Mouse (Mus musculus) testis, adult 2 months (tissue): ENCODE data around the gene Glrx3. TPM values are rescaled to one million over a fixed set of nuclear protein-coding genes. Genes with fewer than 3 reads are reported as not detected.

Source experiments
- H3K27ac ChIP-seq: fragments of 200-500 bp; 2 replicates; pipeline ENCODE4 v1.5.1; 2012; ENCODE audit warnings: low read depth, low read length; ENCODE audit not compliant: control insufficient read depth, insufficient read depth
- H3K27me3 ChIP-seq: fragments of 200-500 bp; 2 replicates; pipeline ENCODE4 v1.6.1; 2012; ENCODE audit warnings: mild to moderate bottlenecking, low read length, moderate library complexity; ENCODE audit not compliant: control insufficient read depth, insufficient read depth
- H3K36me3 ChIP-seq: fragments of 200-500 bp; 2 replicates; pipeline ENCODE4 v1.6.1; 2012; ENCODE audit warnings: mild to moderate bottlenecking, low read length; ENCODE audit not compliant: control insufficient read depth, insufficient read depth
- H3K4me1 ChIP-seq: fragments of 200-500 bp; 2 replicates; pipeline ENCODE4 v1.6.1; 2012; ENCODE audit warnings: low read length; ENCODE audit not compliant: control insufficient read depth, insufficient read depth
- H3K4me3 ChIP-seq: fragments of 200-500 bp; 2 replicates; pipeline ENCODE4 v1.5.1; 2012; ENCODE audit warnings: low read depth, mild to moderate bottlenecking, low read length, moderate library complexity, mixed read lengths; ENCODE audit not compliant: control insufficient read depth
- CTCF ChIP-seq: fragments of 200-500 bp; IDR thresholded peaks from 2 replicates; pipeline ENCODE4 v1.5.1; 2012; ENCODE audit warnings: low read depth, mild to moderate bottlenecking, inconsistent platforms, low read length, moderate library complexity; ENCODE audit not compliant: control insufficient read depth, insufficient read depth, insufficient replicate concordance
- POLR2A ChIP-seq: fragments of 200-500 bp; IDR thresholded peaks from 2 replicates; pipeline ENCODE4 v1.6.1; 2012; ENCODE audit warnings: low read depth, mild to moderate bottlenecking, inconsistent platforms, low read length, moderate library complexity; ENCODE audit not compliant: control insufficient read depth
- polyA plus RNA-seq: library from polyadenylated mRNA; depleted of rRNA; stranded (reverse); fragments of >200 nt; gene quantifications from 2 replicates; pipeline ENCODE4 v1.2.3, GENCODE M21; 2012

Gene Glrx3
- polyA plus RNA-seq, 1 experiment = 378 TPM

DNA sequence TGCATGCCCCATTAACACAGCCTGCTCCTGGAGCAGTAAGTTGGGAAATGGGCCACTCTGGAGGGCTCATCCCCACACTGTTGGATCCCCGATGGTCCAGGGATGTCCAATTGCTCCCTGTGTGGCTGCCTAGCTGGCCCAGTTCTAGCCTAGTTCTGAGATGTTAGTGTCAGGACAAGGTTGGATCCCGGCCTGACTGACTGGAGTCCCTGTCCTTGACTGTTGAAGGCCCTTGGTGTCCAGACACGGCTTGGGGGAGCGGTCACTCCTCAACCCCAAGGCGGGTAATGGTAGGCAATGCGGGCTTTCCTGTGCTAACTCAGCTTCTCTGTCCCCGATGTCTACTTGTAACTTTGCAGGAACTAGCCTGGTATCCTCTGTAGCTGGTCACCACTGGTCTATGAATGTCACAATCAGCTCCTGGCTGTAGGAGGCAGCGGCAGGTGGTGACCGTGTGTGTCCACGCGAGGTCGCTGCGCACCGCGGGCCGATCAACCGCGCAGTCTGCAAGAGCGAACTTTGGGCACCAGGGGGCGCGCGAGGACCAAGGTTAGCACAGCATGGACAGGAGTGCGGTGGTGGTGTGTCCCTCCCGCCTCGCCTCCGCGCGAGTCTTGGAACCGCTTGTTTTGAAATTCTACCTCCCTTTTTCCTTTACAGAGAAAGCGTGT, 40.7 kb downstream of the Glrx3 start:
- H3K27ac ChIP-seq = no peak overlapping the region
- no peaks in the 10 kb centered on the region for H3K36me3 ChIP-seq
- no peaks in the 10 kb centered on the region for H3K27me3 ChIP-seq
- peaks cover 9% of the 10 kb centered on the region for H3K4me1 ChIP-seq
- peak overlapping the region; percentile 46 for H3K4me3 ChIP-seq
- TF ChIP-seq POLR2A (0 out of 2 replicates have a peak, but pooled peaks have one; percentile 27), CTCF (peak; percentile 100)

DNA sequence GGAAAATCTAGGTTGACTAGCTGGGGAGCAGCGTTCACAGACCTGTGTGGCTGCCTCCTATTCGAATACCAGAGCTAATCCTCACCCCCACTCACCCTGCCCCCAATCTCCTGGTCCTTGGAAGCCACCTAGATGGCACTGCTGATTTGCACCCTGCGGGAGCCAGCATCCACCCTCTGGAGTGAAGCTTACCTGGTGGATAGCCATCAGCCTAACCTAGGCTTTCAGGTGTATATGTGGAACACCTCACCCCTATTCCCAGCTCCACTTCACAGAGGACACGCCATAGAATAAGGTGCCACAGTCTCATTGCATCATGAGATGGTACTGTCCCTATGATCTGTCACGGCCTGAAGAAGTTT, 41.2 kb downstream of the Glrx3 start:
- no peaks in the 10 kb centered on the region for H3K36me3 ChIP-seq
- H3K27ac ChIP-seq = no peak overlapping the region
- H3K27me3 ChIP-seq = no peaks in the 10 kb centered on the region
- H3K4me1 ChIP-seq = peaks cover 11% of the 10 kb centered on the region
- TF ChIP-seq CTCF = no peak
- TF ChIP-seq POLR2A = no peak
- peak overlapping the region; percentile 46 for H3K4me3 ChIP-seq

GRCm38 (mm10) chr7:137480839-137481238, 43.4 kb downstream of the Glrx3 start:
- H3K4me1 ChIP-seq = peaks cover 11% of the 10 kb centered on the region
- TF ChIP-seq CTCF (no peak), POLR2A (no peak)
- H3K4me3 ChIP-seq = no peak overlapping the region
- H3K27me3 ChIP-seq = no peaks in the 10 kb centered on the region
- H3K27ac ChIP-seq = no peak overlapping the region
- no peaks in the 10 kb centered on the region for H3K36me3 ChIP-seq

GRCm38 (mm10) chr7:137483987-137484386, 46.6 kb downstream of the Glrx3 start:
- Histone ChIP-seq H3K36me3 (no peaks in the 10 kb centered on the region), H3K27me3 (no peaks in the 10 kb centered on the region), H3K27ac (no peak overlapping the region), H3K4me3 (no peak overlapping the region), H3K4me1 (peaks cover 3% of the 10 kb centered on the region; the same call in 1 of the 2 replicates)
- no peak for TF ChIP-seq POLR2A
- TF ChIP-seq CTCF = no peak

GRCm38 (mm10) chr7:137488391-137488790, 51.0 kb downstream of the Glrx3 start:
- no peaks in the 10 kb centered on the region for H3K36me3 ChIP-seq
- H3K27me3 ChIP-seq = no peaks in the 10 kb centered on the region
- H3K27ac ChIP-seq = no peak overlapping the region
- no peak for TF ChIP-seq POLR2A
- TF ChIP-seq CTCF = no peak
- no peak overlapping the region for H3K4me3 ChIP-seq
- no peaks in the 10 kb centered on the region for H3K4me1 ChIP-seq

GRCm38 (mm10) chr7:137490711-137491110, 53.3 kb downstream of the Glrx3 start:
- H3K36me3 ChIP-seq = no peaks in the 10 kb centered on the region
- no peak overlapping the region for H3K4me3 ChIP-seq
- H3K4me1 ChIP-seq = no peaks in the 10 kb centered on the region
- H3K27ac ChIP-seq = no peak overlapping the region
- TF ChIP-seq CTCF (no peak), POLR2A (no peak)
- H3K27me3 ChIP-seq = no peaks in the 10 kb centered on the region

DNA sequence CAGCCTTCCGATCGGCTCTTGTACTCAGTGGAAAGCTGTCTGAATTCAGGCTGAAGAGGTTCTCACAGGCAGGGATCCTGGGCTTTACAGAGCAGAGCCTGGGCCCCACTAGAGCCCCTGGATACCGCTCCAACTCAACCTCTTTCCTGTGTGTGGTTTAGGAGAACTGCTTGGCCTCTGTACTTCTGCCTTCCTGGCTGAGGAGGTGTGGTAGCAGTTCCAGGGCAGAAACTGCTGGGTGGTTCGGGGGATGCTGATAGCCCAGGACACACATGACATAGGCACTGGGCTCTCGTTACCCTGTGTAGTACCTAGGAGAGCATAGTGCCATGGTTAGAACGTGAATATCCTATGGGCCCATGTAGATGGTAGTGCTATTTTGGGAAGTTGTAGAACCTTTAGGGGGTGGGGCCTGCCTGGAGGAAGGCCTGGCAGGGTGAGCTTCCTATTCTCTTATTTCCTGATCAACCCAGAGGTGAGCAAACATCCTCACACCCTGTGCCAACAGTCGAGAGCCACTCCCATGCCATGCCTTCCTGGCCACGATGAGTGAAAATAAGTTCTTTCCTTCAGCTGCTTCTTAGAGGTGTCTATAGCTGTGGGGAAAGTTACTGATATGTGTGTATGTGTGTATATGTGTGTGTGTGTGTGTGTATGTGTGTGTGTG, 55.0 kb downstream of the Glrx3 start:
- Histone ChIP-seq H3K4me3 (no peak overlapping the region), H3K4me1 (no peaks in the 10 kb centered on the region)
- TF ChIP-seq POLR2A = no peak
- no peak for TF ChIP-seq CTCF

More for the DNA sequence above, 55.0 kb downstream of the Glrx3 start:
- Histone ChIP-seq H3K36me3 (no peaks in the 10 kb centered on the region), H3K27ac (peak overlapping the region; percentile 34), H3K27me3 (no peaks in the 10 kb centered on the region)
